Mouse (Mus musculus) granulocyte monocyte progenitor cell, adult 5-6 weeks (primary cell): ENCODE measurements around the gene Tmprss6. TPM values are rescaled to one million over a fixed set of nuclear protein-coding genes. Genes with fewer than 3 reads are reported as not detected.

ENCODE experiments used
- ATAC-seq: replicated peaks from 2 replicates; pipeline ENCODE4 v1.8.0; 2016; ENCODE audit warnings: mild to moderate bottlenecking, moderate TSS enrichment, inconsistent platforms; ENCODE audit not compliant: poor library complexity, severe bottlenecking
- total RNA-seq, 2 experiments: library from RNA; stranded (forward) in 1 of 2; stranded (reverse) in 1 of 2; fragments of 200-712, 200-1000 nt in 1 of 2; fragments of >200 nt in 1 of 2; fragmentation: Nextera tagmentation in 1 of 2; gene quantifications; 2 replicates each; pipeline ENCODE4 v1.2.3; 2014 to 2017

Tmprss6 gene
- total RNA-seq, 2 experiments from 2014 or later, result not detected

DNA sequence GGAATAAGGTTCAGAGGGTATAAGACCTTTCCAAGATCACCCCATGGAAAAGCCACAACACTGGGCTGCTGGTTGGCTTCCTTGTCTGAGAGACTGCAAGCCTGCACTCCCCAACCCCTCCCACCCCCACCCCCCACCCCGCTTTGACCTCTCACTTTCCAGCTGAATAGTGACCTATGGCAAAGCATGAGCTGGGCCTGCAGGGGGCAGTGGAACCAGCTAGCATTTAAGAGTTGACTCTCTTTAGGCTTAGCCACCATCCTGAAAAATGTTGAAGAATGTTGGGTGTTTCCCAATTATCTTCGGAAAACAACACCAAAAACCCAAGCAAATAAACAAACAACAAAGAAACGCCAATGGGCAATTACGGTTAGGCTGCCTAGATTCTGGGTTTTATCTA is 43.2 kb downstream of the Tmprss6 start:
- ATAC-seq, result no peak

DNA sequence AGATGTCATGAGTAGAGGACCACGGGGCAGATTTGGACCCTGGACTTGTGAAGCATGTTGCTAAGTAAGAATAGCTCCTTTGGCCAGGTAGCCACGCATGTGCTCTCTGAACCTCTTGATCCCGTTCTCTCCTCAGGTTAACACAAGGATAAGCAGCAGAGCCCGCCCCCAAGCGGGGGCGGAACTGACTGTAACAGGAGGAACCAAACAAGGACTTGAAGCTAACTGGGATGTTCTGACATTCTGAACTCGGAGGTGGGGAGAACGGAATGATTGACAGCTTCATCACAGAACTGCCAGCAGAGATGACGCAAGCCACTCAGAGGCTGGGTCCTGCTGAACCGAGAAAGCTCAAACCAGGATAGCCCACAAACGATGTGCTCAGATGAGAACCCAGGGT is 43.9 kb downstream of the Tmprss6 start:
- ATAC-seq, result no peak

DNA sequence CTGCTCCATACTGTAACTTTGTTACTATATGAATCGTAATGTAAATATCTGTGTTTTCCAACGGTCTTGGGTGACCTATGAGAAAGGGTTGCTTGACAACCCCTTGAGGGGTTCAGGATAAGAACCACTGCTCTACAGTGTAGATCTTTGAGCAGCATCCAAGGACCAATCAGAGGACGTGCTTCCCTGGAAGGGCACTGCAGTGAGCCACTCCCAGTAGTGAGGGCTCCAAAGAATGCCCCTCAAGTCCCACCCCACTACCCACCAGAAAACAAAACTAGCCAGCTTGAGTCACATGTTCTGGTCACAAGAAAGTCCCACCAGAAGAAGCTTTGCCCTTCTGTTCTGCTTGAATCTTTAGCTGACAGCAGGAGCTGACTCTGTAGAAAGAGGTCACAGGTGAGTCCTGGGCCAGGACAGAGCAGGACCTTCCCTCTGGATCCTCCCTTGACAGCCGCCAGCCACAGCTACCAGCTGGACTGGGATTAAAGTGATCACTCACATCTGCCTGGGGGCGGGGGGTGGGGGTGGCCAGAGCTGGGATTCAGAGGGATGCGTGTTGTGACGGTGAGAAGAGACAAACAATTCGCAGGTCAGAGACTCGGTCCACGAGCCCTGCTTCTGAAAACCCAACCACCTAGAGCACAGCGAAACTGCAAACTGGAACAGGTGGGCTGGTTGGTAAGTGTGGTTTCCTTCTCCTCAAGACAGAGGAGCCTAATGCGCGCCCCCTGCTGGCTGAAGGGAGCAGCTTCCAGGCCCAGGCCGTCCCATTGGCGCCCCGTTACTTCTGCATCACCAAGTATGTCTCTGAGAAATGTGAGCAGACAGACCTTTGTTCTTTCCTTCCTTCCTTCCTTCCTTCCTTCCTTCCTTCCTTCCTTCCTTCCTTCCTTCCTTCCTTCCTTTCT is 46.1 kb downstream of the Tmprss6 start:
- ATAC-seq, result peak; percentile 75

DNA sequence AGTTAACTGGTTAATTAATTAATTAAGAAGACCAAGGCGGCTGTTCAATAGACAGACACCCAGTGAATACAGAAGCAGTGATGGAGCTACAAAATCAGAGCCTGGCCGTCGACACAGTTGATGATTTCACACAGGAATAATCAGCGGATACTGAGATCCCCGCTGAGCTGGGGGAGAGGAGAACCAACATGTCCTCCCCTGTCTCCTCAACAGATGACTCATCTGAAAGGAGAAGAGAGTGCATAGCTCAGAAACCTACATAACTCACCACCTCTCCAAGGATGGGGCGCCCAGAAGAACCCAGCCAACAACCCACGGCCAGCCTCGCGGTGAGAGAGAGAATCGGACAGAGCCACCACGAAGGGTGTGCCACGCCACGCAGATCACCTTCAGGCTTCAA is 48.0 kb downstream of the Tmprss6 start:
- no peak for ATAC-seq

DNA sequence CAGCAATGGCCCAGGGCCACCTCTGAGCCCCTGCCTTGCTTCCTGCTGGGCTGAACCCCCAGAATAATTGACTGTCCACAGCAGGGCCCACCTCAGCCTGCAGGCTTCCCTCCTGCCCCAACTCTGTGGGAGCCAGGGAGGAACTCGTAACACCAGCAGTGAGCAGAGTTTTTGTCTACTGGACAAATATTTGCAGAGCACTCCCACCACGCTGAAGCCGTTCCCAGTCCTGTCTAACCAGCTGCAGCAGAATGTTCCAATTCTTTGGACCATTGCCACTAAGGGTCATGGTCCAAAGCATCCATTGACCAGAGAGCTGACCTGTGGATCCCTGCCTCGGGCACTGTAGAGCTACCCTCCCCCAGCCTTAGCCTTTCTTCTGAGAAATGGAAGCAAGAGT is 51.5 kb downstream of the Tmprss6 start:
- no peak for ATAC-seq

- ATAC-seq, result no peak
These were observed 54.3 kb downstream of the Tmprss6 start for GRCm38 (mm10) chr15:78414157-78414556.

GRCm38 (mm10) chr15:78413719-78414117 is 54.7 kb downstream of the Tmprss6 start:
- no peak for ATAC-seq

GRCm38 (mm10) chr15:78413083-78413718 is 55.2 kb downstream of the Tmprss6 start:
- ATAC-seq, result 0 out of 2 replicates have a peak, but pooled peaks have one; percentile 9

DNA sequence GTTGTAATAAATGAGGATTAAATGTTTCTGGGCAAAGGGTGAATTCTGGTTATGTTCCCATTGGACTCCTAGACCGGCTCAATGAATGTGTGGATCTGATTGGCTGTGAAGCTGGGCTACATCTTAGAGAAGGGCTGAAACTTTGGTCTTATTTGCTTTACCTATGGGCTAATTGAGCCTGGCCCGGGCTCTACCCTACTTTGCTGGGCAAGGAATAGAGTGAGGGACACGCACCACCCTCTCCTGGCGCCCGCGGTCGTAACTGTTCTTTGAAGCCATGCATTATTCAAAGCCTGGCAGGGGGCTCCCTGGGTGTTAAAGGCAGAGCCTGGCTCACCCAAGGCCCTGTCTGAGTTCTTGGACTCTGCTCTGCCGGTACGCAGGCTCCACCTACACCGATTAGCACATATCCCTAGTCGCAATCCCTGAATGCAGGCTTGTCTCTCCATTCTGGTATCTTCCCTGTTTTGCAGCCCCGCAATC is 58.8 kb downstream of the Tmprss6 start:
- ATAC-seq, result no peak

DNA sequence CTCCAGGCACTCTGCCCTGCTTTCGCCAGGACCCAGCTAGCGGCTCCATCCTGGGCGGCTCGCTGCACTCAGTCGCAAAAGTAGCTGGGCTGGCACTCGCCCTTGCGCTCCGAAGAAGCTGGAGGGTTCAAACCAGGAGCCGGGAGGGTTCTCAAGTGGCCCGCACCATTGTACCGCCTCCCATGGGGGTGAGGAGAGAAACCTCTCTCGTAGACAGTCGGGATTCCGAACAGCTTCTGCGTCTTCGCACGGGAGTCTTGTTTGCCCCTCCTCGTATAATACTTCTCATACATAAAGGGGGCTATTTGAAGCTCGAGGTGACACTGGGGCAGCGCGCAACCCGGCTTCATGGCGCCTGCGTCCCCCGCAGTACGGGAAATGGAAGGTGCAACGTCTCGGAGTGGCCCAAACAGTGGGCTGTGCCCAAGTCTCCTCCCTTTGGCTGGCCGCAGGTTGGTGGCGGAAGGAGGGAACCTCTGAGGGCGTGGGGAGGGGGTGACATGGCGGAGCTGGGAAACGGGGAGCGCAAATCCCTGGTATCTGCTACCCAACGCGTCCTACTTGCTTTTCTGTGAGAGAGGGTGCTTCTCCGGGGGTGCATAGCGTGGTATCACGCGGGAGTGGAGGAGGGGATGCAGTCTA is 62.0 kb downstream of the Tmprss6 start, which contains the start of gene Mpst:
TSS of gene Mpst (plus strand) at position 124 of the 642 bp plus-strand sequence.
- ATAC-seq, result peak; percentile 85

DNA sequence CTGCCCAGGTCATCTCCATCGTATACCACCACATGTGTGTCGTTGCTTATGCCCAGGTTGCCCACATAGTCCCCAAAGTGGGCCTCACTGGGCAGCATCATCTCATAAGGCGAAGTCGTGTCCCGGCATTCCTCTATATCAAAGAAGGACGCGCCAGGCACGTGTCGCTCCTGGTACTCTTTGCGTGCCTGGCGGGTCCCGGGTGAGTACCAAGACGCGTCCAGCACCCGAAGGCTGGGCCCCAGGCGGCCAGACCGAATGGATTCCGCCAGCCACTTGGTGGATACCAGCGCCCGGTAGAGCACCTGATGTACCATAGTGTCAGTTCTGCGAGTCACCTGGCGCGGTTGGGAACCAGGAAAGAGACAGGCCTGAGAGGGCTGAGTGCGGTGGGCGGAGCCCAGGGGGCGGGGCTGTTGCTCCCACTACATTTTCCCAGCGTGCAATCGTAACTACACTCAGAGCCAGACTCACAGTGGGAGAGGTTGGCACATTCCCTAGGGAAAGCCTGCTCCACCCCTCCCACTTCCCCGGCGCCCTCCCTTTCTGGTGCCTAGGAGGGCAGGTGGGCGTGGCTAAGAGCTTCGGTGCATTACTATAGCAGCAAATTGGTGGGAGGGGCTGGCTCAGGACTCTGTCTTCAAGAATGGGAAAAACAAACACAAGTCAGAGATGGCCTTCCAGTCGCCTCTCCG is 62.8 kb downstream of the Tmprss6 start, which contains the start of gene Tst:
TSS of gene Tst (minus strand) at position 391 of the 695 bp plus-strand sequence.
- ATAC-seq, result peak; percentile 33

DNA sequence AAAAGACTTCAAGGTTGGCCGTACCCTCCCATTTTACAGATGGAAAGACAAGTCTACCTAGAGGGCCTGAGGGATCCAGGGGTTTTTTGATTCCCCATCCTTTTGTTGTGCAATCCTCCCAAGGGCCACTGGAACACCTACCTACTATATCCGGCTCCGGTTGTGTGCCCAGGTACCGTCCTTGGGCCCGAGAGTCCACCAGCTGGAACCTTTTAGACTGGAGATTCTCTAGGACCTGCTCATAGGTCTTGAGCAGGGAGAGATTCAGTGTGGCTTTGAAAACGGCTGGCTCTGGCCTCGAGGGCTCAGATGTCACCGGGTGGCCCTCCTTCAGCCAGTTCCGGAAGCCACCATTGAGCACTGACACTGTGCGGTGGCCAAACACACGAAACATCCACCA is 63.3 kb downstream of the Tmprss6 start:
- ATAC-seq, result no peak

DNA sequence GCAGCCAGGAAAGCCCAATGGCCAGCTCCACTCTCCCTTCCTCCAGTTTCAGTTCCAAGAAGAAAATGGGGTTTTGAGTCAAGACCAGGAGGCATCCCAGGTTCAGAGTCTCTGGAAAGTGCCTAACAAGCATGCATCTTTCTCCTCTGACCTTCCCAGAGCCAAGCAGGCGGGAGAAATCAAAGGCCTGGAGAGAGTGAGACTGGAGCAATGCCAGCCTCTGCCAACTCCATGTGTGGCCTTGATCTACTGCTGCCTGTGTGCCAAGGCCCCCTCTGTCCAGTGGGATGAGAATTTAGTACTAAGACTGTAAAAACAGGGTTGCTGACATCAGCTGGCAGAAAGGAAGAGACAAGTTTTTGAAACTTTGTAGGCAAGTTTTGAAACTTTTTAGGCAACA is 64.5 kb downstream of the Tmprss6 start:
- ATAC-seq, result no peak

DNA sequence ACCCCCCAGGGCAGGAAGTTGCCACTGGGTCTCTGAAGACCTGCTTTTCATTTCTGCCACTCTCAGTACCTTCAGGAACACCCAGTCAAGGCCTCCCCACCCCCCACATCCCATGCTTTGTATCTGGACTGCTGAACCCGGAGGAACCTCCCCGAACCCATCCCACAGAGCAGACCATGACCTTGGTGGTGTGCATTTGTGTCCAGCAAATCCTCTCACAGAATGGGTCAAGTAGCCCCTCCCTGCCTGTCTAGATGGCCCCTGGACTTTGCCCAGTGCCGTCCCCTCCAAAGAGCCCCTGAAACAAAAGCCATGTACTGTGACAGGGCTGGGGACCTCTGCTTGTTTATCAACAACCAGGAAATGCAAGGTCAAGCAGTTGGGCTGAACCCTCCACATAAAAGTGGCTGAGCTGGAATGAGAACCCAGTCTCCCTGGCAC is 65.1 kb downstream of the Tmprss6 start:
- ATAC-seq, result no peak

DNA sequence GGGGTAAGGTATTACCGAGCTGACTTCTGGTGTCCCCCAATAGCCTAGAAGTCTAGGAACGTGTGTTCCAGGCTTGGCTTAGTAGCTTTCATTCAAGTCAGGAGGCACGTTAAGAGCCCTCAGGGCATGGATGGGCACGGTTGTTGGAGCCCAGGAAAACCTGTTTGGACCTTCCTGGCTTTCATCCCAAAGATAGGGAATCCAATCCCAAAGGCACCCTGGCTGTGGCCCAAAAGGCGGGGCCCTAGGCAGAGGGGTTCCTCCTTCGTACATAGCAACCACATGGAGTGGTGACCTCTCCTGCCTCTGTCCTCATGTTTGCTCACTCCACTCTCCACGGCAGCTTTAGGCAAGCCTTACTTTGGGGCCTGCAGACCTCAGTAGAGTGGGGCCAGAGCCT is 66.0 kb downstream of the Tmprss6 start:
- no peak for ATAC-seq

DNA sequence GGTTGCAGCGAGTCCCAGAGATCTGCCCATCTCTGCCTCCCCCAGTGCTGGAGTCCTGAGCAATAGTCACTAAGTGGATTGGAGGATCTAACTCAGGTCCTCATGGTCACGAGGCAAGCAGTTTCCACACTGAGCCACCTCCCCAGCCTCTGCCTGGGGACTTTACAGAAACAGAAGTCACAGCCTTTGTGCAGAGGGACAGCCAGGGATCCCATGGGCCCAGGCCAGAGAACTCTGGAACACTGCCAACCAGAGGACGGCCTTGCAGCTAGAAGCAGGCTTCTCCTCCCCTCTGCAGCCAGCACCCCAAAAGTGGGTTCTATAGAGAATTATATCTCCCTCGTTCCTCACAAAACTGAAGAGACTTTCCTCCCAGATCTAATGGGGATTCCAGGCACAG is 66.5 kb downstream of the Tmprss6 start:
- ATAC-seq, result peak; percentile 11; the same call in 1 of the 2 replicates

DNA sequence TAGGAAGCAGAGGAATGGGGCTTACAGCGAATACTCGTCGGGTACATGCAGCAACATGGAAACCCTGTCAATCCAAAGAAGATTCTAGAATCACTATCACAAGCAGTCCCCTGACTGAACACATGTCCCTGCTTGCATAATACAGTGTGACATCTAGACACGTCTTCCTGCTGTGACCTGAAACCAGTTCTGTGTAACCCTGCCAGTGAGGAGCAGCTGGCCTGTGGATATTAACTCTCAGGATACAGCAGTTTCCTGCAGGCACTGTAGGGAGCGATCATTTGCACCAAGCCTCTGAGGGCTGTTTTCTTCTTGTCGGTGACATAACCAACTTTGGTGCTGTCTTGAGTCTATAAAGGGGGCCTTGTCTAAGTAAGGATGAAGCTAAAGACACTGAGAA is 67.1 kb downstream of the Tmprss6 start:
- peak; percentile 58 for ATAC-seq

DNA sequence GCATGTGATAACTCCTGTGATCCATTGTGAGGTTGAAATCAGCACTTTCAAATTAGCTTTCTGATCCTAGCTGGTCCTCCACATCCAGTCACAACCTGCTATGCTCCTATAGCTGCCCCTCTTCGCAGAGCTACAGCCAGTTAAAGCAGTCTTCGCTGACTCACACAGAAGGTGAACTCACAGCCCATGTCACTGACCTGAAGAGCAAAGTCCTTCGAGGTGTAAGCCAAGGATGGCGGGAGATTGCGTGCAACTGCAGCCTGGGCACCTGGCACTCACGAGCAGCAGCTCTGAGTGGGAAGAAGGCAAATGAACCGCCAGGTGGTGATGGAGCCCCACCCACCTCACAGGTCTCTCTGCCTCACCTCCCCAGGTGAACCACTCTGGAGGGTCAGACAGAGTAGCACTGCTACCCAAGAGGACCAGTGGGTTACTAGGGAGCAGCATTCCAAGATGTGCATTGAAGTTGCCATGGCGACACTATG is 72.9 kb downstream of the Tmprss6 start, which contains the start of gene Tex33:
TSS of gene Tex33 (minus strand) at position 435 of the 485 bp plus-strand sequence.
- ATAC-seq, result no peak

GRCm38 (mm10) chr15:78390855-78391254 is 77.6 kb downstream of the Tmprss6 start:
- 0 out of 2 replicates have a peak, but pooled peaks have one; percentile 14 for ATAC-seq
